Mouse (Mus musculus): ENCODE measurements at regions not wholly inside any gene's neighbourhood (a gene's known extent, or its start where the extent isn't known, plus 50 kb on each side); places are given as distances from the start of the nearest gene placed in this dataset.

DNA sequence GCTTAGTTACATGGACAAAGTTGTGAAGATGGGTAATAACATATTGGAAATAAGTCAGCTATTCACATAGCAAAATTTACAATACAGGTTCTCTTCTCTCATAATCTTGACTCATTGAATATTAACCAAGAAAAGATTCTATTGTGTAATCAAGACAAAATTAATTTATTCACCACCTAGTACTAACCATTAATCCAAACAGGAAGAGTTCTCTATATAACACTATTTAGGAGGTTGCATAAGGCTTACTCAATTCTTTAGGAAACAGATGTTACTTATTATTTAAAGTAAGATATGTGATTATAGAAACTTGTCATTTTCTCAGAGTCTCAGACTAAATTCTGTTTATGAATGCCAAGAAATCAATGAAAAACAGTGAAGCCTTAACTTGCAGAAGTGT lies 600.4 kb upstream of the Tusc1 start:
- no peak for DNase-seq (ENCODE audit: low spot score)

DNA sequence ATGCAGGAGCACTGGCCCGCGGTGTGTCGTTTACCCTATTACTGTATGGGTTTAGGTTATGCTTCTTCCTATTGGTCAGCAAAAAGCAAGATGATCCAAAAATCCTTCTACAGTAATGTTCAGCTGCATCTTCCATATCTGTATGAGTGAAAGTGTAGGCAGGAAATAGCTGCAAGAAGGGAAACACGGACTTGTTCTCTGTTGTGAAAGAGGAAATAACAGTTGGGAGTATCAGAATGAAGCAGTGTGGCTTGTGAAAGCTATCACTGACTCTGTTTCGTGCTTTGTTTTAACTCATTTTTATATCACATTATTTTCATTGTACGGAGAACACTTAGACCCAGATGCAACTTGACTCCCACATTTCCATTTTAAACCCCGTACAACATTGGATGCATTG lies 591.8 kb upstream of the Tusc1 start:
- DNase-seq (ENCODE audit: low spot score) = no peak

DNA sequence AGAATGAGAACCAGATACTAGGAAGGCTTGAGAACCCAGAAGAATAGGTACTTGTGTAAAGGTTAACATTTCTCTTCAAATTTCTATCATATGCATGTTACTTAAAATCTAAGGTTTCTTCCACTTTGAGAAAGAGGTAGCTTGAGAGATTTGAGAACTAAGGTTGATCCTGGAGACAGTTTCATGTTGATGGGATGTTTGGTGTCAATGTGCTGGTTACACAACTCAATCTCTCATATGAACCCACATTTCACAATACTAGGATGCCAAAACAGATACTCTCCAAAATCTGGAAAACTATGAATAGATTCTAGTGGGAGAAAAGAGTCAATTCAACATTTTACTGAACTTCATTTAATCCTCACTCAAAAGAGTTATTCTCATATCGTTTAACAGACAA lies 589.1 kb upstream of the Tusc1 start:
- no peak for DNase-seq (ENCODE audit: low spot score)

DNA sequence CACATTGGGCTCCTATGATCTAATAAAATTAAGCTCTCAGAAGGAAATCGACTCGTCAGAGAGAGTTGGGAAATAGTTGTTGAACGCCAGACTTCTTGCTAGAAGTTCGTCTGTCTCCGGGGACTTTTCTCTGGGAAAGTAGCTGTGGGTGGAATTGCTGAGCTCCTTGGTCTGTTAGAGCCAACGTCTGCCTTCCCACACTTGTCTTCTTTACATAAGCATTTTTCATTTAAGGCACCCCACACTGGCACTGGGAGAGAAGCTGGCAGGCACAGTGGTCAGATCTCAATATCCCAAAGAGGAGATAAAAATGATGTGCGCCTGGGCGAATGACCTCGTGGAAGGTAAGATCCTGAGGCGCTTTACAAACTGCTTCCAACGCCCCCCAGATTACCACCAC lies 551.3 kb upstream of the Tusc1 start:
- DNase-seq (ENCODE audit: low spot score) = no peak

DNA sequence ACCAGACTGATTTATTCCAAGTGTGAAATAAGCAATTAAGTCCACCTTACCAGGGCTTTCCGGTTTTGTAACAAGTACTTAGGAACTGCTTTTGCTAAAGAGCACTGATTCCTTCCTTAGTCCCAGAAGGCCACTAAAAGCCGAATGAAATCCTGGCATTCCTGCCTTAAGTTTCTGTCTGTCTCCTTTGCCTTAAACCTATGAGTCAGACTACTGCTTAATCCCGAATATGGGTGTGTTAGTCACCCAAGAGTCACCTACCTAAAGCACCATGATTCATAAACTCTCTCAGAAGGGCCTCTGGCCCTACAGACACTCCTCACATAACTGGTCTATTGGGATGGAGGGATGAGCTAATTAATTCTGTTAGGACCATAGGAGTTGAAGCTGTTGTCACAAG lies 546.0 kb upstream of the Tusc1 start:
- DNase-seq (ENCODE audit: low spot score) = no peak

DNA sequence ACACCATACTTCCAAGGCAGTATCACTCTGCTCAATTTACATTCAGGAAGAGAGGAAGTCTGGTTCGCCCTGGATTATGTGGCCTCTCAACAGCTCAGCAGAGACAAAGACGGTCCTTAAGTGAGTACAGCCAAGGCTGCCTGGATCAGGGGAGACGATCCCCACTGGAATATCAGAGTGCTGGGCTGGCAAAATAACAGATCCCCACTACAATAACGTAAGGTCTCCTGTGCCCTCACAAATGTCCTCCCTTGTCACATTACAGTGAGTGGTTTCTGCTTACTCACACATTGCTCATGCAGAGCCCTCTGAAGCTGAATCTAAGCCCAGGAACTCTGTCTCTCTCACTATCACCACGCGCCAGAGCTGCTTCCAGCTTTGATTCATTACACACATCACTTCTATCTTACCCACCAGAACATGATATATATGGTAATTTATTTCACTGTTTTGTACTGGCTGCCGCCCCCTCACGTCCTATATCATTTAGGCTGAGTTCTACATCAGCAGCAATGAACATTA lies 544.1 kb upstream of the Tusc1 start:
- DNase-seq (ENCODE audit: low spot score) = no peak

DNA sequence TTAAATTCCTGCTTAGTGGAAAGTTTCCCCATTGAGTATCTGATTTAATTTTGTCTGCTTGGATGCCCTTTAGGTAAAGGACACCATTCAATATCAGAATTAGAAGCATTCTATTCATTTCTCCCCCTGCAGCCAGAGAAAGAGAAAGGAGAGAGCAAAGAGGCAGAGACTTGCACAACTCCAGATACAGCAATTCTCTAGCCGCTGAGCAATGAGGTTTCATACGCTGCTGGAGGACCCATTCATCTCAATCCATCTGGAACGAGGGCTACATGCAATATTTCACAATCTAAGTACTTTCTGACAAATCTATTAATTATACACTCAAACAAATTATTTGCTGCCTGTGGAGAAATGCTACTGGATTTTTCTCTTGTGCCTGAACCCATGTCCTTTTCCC lies 538.0 kb upstream of the Tusc1 start:
- DNase-seq (ENCODE audit: low spot score) = no peak

DNA sequence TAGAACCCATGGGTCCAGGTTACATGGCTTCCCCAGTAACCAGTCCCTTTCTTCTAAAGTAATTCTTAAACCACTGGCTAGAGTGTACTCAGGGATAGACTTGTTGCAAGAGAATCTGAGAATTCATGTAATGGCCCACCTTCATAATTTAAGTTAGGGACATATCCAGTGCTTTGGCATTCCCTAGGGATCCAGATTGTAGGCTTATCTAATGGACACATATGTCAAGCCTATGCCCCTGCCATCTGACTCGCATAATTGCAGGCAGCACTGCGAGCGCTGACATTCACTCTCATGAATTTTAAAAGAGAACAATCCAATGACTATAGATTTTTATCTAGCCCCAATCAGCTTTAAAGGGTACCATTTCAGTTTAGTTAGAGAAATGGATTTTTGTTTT lies 518.1 kb upstream of the Tusc1 start:
- DNase-seq (ENCODE audit: low spot score) = no peak

DNA sequence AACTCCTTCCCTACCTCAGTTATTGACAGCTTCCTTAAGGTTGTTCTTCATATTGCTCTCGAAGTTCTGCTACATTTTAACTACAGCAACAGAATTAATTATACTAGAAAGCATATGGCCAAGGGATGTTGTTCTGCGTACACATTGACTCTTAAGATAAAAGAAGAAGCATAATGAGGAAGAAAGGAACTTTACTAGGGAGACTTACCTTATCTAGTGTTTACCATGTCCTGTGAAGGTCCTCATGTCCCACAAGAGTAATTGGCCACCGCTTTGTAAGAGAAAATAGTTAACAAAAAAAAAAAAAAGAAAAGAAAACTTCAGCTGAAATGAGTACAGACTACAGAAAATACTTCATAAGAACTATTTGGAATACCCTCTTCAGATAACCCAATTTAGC lies 513.9 kb upstream of the Tusc1 start:
- DNase-seq (ENCODE audit: low spot score) = no peak

DNA sequence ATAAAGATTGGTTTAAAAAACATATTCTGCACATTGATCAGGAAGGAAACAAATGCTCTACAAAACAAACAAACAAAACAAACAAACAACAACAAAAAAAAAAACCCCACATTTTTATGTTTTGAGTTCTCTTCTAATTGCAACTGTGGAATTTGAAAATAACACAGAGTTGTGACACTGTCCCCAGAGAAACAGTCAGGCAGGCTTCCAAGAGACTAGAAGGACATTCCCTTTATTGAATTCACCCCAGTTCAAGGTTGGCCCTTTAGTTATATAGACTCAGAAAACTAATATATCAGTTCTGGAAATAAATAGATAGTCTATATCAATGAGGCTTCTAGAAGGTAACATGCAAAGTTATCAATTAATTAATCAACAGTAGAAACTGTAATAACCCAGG lies 495.4 kb upstream of the Tusc1 start:
- DNase-seq (ENCODE audit: low spot score) = no peak

DNA sequence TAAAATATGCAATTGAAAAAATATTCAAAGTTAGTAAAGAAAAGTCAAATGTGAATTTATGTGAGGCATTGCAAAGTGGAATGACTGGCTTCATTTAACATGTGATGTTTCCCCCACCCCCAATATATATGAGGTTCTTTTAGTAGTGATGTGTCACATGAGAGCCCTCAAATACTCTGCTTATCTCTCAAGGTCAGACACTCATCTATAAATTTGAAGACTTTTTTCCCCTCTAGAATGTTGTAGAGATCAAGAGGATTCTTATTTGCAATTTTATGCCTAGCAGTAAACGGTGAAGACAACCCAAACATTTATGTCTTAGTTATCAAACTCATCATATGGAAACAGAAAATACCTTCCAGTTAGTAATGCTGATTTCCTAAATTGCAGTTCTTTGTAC lies 457.8 kb upstream of the Tusc1 start:
- DNase-seq (ENCODE audit: low spot score) = no peak

DNA sequence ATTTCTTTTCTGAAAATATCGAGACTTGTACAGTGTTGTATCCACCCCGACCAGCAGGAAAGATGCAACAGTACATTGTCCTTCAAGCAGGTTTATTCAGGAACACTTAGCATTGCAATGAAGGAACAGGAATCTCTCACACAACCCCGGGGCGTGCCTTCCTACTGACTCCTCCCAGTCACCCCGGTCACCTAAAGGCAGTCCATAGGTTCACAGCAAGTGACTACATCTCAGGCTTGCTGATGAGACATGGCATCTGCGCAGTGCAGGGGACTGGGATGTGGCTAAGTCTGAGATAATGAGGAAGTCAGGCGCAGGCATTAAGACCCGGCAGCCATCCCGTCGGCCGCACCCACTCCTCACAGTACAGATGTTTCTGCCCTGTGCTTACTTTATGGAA lies 454.8 kb upstream of the Tusc1 start:
- DNase-seq (ENCODE audit: low spot score) = no peak

DNA sequence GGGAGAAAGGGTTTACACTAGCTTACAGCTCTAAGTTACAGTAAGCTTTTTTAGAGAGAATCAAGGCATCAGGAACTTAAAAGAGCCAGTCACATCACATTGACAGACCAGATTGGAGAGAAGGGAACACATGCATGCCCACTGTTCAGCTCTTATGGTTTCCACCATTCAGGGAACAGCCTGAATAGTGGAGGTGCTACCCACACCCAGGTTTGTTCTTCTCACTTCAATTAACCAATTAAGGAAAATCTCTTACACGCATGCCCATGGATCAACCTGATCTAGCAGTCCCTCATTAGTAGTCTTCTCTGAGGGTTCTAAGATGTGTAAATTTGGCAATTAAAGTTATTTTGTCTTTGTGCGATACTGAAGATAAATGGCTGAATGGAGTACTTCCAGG lies 419.2 kb upstream of the Tusc1 start:
- DNase-seq (ENCODE audit: low spot score) = no peak

DNA sequence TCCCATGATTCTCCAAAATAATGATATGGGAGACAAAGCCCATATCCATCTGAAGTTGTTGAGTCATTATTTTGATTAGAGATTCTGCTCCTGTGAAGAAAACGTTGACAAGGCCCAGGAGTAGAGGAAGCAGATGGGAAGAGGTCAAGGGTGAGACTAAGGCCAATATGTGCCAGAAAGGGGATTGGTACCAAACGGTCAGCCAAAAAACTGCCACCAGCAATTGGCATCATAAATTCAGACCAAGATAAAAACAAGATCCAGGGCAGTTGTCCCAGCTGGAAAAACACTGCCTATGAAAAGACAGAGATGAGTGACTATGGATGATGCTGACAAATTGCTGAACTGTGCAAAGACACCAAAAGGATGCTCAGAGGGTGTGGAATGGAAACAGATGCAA lies 411.0 kb upstream of the Tusc1 start:
- no peak for DNase-seq (ENCODE audit: low spot score)

DNA sequence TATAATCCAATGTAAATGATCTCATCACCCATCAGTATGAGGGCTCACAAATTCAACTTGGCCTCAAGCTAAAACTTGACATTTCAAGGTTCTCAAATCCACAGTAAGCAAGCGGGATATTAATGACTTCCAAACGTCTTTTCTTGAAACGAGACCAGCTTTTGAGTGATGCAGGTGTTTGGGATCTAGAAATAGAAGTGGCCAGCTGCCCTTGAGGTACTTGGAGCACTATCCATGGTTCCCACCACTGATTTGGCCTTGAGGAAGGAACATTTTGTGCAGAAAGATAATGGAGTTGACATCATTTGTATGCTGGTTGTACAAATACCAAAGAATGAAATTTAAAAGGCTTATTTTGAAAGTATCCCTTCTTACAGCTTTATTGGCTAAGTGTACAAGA lies 378.4 kb upstream of the Tusc1 start:
- no peak for DNase-seq (ENCODE audit: low spot score)

DNA sequence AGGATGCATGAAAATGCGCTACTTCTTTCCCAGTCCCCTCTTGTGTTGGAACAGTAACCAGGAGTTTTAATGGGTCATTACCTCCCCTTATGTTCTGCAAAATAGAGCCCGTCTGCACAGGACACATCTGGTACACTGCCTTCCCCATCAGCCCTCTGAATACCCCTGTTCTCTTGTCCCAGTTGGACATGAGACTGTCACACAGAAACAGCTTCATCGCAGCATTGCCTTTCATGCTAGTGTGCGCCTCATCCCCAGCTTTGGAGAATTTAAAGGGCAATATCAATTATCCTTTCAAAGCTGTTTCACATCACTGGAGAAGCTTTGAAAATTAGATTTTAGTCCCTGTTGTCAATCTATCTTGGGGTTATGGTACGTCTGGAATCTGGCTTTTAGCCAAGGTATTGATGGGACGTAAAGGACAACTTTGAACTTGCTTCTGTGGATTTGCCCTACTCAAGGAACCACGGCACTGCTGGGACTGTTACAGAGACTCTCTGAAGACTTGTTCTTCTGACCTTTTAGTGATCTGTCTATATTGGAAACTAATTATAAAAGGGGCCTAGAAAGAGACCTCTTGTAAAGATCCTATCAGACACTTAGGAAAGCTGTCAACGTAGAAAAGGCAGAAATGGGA lies 341.2 kb upstream of the Tusc1 start:
- DNase-seq (ENCODE audit: low spot score) = no peak

DNA sequence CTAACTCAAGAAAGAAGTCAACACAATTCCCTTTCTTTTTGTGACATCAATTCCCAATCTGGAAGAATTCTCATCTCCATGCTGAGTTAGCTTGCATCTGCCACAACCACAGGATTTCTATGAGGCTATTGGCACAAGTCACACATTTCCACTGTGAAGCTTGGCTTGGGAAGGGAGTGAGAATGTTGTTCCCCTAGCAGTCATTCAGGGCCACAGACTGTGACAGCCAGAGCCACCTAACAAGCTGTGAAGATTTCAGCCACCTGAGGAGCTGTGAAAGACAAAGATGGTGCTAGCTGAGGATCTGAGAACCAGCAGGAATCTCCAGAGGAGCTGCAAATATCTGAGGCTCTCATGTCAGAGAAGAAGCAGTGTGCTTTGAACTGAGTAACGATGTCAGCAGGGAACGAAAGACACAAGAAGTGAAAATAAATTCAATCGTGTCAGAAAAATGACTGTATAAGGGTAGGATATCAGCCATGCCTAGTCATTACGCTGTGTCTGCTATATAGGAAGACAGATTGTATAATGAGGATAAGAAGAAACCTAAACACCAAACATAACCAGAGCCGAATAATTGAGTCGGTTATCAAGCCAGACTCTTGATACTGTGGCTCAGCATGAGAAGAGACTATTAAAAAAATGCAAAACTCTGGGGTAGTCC lies 340.6 kb upstream of the Tusc1 start:
- no peak for DNase-seq (ENCODE audit: low spot score)

DNA sequence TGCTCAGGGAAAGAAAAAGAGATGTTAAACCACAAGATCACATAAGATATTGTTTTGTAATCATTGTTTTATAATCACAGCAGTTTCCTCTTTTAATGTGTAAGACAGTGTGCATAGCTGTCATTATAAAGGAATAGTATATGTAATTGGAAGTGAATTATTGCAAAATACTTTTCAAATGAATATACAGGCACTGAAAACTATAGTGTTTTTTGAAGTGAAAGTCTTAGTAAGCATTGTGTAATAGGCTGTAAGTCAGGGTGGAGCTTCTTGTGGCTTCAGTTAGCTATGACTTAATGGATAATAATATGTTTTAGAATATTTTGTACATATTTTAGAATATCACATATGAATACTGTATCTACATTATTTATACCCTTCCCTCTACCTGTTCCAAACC lies 333.7 kb upstream of the Tusc1 start:
- DNase-seq (ENCODE audit: low spot score) = no peak

DNA sequence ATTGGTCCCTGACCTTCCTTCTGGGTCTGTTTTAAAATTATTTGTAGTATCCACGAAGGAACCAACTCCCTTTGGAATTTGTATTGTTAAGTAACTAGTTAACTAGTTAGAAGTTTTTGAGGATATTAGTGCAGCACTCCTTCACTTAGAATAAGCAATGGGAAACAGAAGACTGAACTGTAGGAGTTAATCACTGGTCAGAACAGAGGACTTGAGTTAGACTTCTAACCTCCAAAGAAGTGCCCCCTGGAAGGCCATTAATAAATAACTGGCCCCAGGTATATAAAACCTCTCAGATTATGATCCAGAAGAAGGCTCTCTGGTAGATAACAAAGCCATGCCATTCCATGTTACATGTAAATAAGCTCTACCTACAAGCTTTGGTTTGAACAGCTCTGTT lies 329.0 kb upstream of the Tusc1 start:
- DNase-seq (ENCODE audit: low spot score) = no peak

DNA sequence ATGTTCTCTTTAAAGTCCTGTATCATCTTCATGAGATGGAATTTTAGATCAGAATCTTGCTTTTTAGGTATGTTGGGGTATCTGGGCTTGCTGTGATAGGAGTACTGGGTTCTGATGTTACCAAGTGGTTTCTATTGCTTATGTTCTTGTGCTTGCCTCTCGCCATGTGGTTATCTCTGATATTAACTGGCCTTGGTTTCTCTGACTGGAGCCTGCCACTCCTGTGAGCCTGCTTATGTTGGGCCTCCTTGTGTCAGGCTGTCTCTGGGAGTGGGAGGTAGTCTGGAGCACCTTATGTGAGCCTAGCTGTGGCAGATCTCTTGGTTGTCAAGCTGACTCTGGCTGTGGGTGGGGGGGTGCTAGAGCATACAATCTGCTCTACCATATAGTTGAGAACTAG lies 302.9 kb upstream of the Tusc1 start:
- DNase-seq (ENCODE audit: low spot score) = no peak

DNA sequence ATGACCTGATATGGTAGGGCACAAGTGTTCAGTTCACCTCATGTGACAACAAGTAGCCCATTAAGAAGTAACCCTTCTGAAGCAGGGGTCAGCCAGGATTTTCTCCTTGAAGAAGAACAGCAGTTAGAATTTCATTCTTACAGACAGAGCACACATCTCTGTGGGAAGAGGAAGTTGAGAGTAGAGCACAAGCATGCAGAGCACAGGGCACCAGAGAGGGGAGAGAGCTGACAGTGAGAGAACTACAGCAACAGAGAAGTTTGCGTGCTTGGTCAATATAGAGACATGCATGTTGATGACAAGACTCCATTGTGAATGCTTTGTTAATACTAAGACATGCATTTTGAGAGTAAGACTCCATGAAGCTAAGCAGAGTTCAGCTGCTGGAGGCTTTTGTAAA lies 263.2 kb upstream of the Tusc1 start:
- no peak for DNase-seq (ENCODE audit: low spot score)

DNA sequence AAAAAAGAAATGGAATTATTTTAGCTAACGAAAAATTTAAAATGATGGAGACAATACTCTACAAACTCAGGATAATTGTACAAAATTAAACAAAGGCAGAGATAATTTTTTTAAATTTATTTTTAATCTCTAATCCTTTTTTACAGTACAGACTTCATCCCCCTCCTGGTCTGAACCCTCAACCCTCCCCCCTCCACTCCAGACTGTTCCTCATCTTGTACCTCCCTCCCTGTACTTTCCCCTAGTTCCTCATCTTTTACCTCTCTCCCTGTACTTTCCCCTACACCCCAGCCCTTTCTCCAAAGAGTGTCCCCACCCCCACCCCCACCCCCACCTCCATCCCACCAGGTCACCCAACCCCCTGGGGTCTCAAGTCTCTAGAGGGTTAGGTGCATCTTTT lies 249.0 kb upstream of the Tusc1 start:
- DNase-seq (ENCODE audit: low spot score) = no peak

DNA sequence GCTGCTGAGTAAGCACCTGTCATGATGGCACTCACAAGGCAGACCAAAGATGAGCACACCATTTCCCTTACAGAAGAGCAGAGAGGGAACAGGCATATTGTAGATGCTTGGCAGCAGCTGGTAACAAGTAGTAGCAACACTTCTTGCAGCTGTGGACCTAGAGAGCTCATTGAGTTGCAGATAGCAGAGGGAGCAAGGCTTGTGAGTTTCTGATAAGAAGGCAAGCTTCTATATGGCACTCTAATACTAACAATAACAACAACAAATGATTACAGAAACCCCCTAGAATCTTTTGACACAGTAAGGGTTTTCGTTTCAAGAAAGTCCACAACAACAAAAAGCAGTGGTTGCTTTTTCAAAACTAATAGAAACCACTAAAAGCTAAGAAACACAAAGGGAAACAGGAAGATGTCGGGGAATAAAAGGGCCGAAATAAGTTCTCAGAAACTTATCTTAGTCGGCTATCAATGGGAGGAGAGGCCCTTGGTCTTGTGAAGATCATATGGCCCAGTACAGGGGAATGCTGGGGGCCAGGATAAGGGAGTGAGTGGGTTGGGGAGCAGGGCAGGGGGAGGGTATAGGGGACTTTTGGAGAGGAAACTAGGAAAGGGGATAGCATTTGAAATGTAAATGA lies 248.5 kb upstream of the Tusc1 start:
- DNase-seq (ENCODE audit: low spot score) = no peak

DNA sequence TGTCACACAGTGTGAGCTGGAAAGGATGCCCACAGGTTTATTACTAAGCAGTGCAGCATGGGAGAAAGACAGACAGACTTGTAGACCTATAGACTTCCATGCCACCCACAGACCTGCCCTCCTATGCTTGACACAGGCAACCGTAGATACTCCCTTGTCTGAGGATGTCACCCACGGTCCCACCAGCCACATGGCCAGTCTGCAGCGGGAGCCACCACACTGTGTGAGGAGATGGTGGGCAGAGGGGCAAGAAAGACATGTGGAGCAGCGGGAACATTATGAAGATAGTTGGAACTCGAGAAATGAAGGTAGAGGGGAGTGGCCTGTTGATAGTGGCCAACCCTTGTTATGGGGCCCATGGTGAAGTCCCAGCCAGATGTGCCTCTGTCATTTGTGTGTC lies 244.0 kb upstream of the Tusc1 start:
- DNase-seq (ENCODE audit: low spot score) = no peak
